Mouse (Mus musculus): Measurements from ENCODE around the gene Tarbp2. TPM values are rescaled to one million over a fixed set of nuclear protein-coding genes. Genes with fewer than 3 reads are reported as not detected.

The Tarbp2 gene
- total and polyA plus RNA-seq, 3 experiments: 62.2 to 105 (median 75.6) TPM

GRCm38 (mm10) chr15:102506864-102507263 is 11.1 kb upstream of the Tarbp2 start:
- DNase-seq (ENCODE audit: extremely low read depth): no peak
- no peaks in the 10 kb centered on the region for H3K9me3 ChIP-seq (replicated peaks; ENCODE audit: low read length)
- no peak overlapping the region for H3K27ac ChIP-seq (ENCODE audit: insufficient read depth, low read depth)
- H3K4me2 ChIP-seq (ENCODE audit: insufficient read depth, low read depth, poor library complexity, severe bottlenecking): no peak overlapping the region
- peaks cover 13 to 27% of the 10 kb centered on the region in 2 experiments for H3K4me1 ChIP-seq (ENCODE audit: control insufficient read depth in 1 of 2, insufficient read depth in 2 of 2)
- in situ Hi-C loops (cut with MboI; ENCODE audit: low pct_ligation_motif_present, low pct_unique_long_range_greater_than_20kb, low sequenced_read_pairs): no loop called here
- H3K4me3 ChIP-seq (replicated peaks in 1 of 3; ENCODE audit: low read depth in 2 of 3, low read length in 2 of 3, poor library complexity in 1 of 3): no peak overlapping the region
- dilution Hi-C loops (cut with MboI; ENCODE audit: extremely low pct_ligation_motif_present, extremely low pct_unique_long_range_greater_than_20kb, low sequenced_read_pairs): no loop called here
- H3K27me3 ChIP-seq (replicated peaks): no peaks in the 10 kb centered on the region
- no peaks in the 10 kb centered on the region for H3K79me2 ChIP-seq (replicated peaks; ENCODE audit: control insufficient read depth, extremely low read depth, insufficient read depth, poor library complexity, severe bottlenecking)
- no peak overlapping the region for H3K9ac ChIP-seq (ENCODE audit: insufficient read depth, low read depth)
- TF ChIP-seq RAD21 (IDR thresholded peaks at IDR 0.05; ENCODE audit: low read depth, low read length): no peak
- TF ChIP-seq JUN (IDR thresholded peaks at IDR 0.05; ENCODE audit: insufficient read depth, low read depth, low read length): no peak
- no peak for TF ChIP-seq UBTF (IDR thresholded peaks at IDR 0.05; ENCODE audit: low read depth, low read length)
- no peak for TF ChIP-seq MAZ (IDR thresholded peaks at IDR 0.05; ENCODE audit: low read depth, low read length)
- TF ChIP-seq MAFK (IDR thresholded peaks at IDR 0.05; ENCODE audit: insufficient replicate concordance, low read length): no peak
- TF ChIP-seq ZKSCAN1 (IDR thresholded peaks at IDR 0.05; ENCODE audit: borderline replicate concordance, low read depth, low read length): no peak
- no peak for TF ChIP-seq MEF2A (IDR thresholded peaks at IDR 0.05; ENCODE audit: borderline replicate concordance, low read depth, low read length)
- H3K36me3 ChIP-seq (replicated peaks in 1 of 2; ENCODE audit: control insufficient read depth in 1 of 2, insufficient read depth in 1 of 2, low read length in 1 of 2): peaks cover 32 to 50% of the 10 kb centered on the region in 2 experiments

GRCm38 (mm10) chr15:102507561-102507960 is 10.4 kb upstream of the Tarbp2 start:
- Histone ChIP-seq H3K27ac (ENCODE audit: insufficient read depth, low read depth) (no peak overlapping the region), H3K79me2 (replicated peaks; ENCODE audit: control insufficient read depth, extremely low read depth, insufficient read depth, poor library complexity, severe bottlenecking) (no peaks in the 10 kb centered on the region), H3K36me3 (replicated peaks in 1 of 2; ENCODE audit: control insufficient read depth in 1 of 2, insufficient read depth in 1 of 2, low read length in 1 of 2) (peaks cover 25 to 43% of the 10 kb centered on the region in 2 experiments), H3K9ac (ENCODE audit: insufficient read depth, low read depth) (no peak overlapping the region), H3K27me3 (replicated peaks) (no peaks in the 10 kb centered on the region), H3K4me1 (ENCODE audit: control insufficient read depth in 1 of 2, insufficient read depth in 2 of 2) (peaks cover 17 to 34% of the 10 kb centered on the region in 2 experiments), H3K9me3 (replicated peaks; ENCODE audit: low read length) (no peaks in the 10 kb centered on the region), H3K4me2 (ENCODE audit: insufficient read depth, low read depth, poor library complexity, severe bottlenecking) (no peak overlapping the region), H3K4me3 (replicated peaks in 1 of 3; ENCODE audit: low read depth in 2 of 3, low read length in 2 of 3, poor library complexity in 1 of 3) (no peak overlapping the region)
- in situ Hi-C loops (cut with MboI; ENCODE audit: low pct_ligation_motif_present, low pct_unique_long_range_greater_than_20kb, low sequenced_read_pairs): no loop called here
- TF ChIP-seq MXI1 (IDR thresholded peaks at IDR 0.05; ENCODE audit: low read depth, low read length): no peak
- TF ChIP-seq RAD21 (IDR thresholded peaks at IDR 0.05; ENCODE audit: low read depth, low read length): no peak
- no peak for TF ChIP-seq E2F4 (IDR thresholded peaks at IDR 0.05; ENCODE audit: insufficient replicate concordance, low read depth, low read length)
- TF ChIP-seq TBP (conservative IDR thresholded peaks at IDR 0.05; ENCODE audit: low read depth, low read length): no peak
- TF ChIP-seq ZMIZ1 (IDR thresholded peaks at IDR 0.05; ENCODE audit: low read depth, low read length): no peak
- TF ChIP-seq POLR2AphosphoS2 (IDR thresholded peaks at IDR 0.05; ENCODE audit: low read depth, low read length): no peak; the same call in 1 of the 2 replicates
- no peak for TF ChIP-seq ZC3H11A (IDR thresholded peaks at IDR 0.05; ENCODE audit: low read depth, low read length)
- no peak for TF ChIP-seq SIN3A (IDR thresholded peaks at IDR 0.05; ENCODE audit: low read length)
- TF ChIP-seq KAT2A (IDR thresholded peaks at IDR 0.05; ENCODE audit: insufficient replicate concordance, low read length): no peak
- TF ChIP-seq GABPA (IDR thresholded peaks at IDR 0.05; ENCODE audit: insufficient replicate concordance, low read depth, low read length): no peak
- no peak for TF ChIP-seq IRF4 (IDR thresholded peaks at IDR 0.05; ENCODE audit: low read depth, low read length)
- TF ChIP-seq MEF2A (IDR thresholded peaks at IDR 0.05; ENCODE audit: borderline replicate concordance, low read depth, low read length): no peak
- TF ChIP-seq MAX (IDR thresholded peaks at IDR 0.05; ENCODE audit: low read length): no peak
- TF ChIP-seq JUN (IDR thresholded peaks at IDR 0.05; ENCODE audit: insufficient read depth, low read depth, low read length): no peak
- no peak for TF ChIP-seq USF1 (IDR thresholded peaks at IDR 0.05; ENCODE audit: low read depth, low read length)
- TF ChIP-seq MAZ (IDR thresholded peaks at IDR 0.05; ENCODE audit: low read depth, low read length): no peak
- no peak for TF ChIP-seq USF2 (conservative IDR thresholded peaks at IDR 0.05; ENCODE audit: low read depth, low read length)
- no peak for TF ChIP-seq CTCF (conservative IDR thresholded peaks at IDR 0.05 in 1 of 2, IDR thresholded peaks at IDR 0.05 in 1 of 2; ENCODE audit: low read depth in 2 of 2, low read length in 2 of 2)
- no peak for DNase-seq (ENCODE audit: extremely low read depth)
- dilution Hi-C loops (cut with MboI; ENCODE audit: extremely low pct_ligation_motif_present, extremely low pct_unique_long_range_greater_than_20kb, low sequenced_read_pairs): no loop called here

Data from CH12.LX (cell line).